Mouse (Mus musculus) small intestine, adult 2 months (tissue): ENCODE results near the gene Megf11. TPM values are rescaled to one million over a fixed set of nuclear protein-coding genes. Genes with fewer than 3 reads are reported as not detected.

Source experiments
- H3K27ac ChIP-seq: fragments of 200-500 bp; 2 replicates; pipeline ENCODE4 v1.5.1; 2012; ENCODE audit warnings: low read depth, low read length, control low read depth, inconsistent platforms; ENCODE audit not compliant: insufficient read depth
- H3K27me3 ChIP-seq: fragments of 200-500 bp; 2 replicates; pipeline ENCODE4 v1.6.1; 2012; ENCODE audit warnings: mild to moderate bottlenecking, moderate library complexity, low read length, inconsistent platforms; ENCODE audit not compliant: control insufficient read depth, insufficient read depth
- H3K36me3 ChIP-seq: fragments of 200-500 bp; 2 replicates; pipeline ENCODE4 v1.6.1; 2012; ENCODE audit warnings: mild to moderate bottlenecking, low read length, control low read depth, inconsistent platforms; ENCODE audit not compliant: control insufficient read depth, insufficient read depth
- H3K4me1 ChIP-seq: fragments of 200-500 bp; 2 replicates; pipeline ENCODE4 v1.6.1; 2012; ENCODE audit warnings: low read length, inconsistent platforms, mixed read lengths; ENCODE audit not compliant: control insufficient read depth, insufficient read depth, insufficient read length
- H3K4me3 ChIP-seq: fragments of 200-500 bp; 2 replicates; pipeline ENCODE4 v1.5.1; 2012; ENCODE audit warnings: low read depth, mild to moderate bottlenecking, control low read depth, inconsistent platforms, low read length, moderate library complexity
- CTCF ChIP-seq: fragments of 200-500 bp; IDR thresholded peaks from 2 replicates; pipeline ENCODE4 v1.5.1; 2012; ENCODE audit warnings: low read depth, mild to moderate bottlenecking, control low read depth, inconsistent platforms, low read length, moderate library complexity, mixed read lengths; ENCODE audit not compliant: insufficient replicate concordance, insufficient read length; ENCODE audit errors: extremely low read depth
- POLR2A ChIP-seq: fragments of 200-500 bp; IDR thresholded peaks from 2 replicates; pipeline ENCODE4 v1.6.1; 2012; ENCODE audit warnings: low read depth, mild to moderate bottlenecking, control low read depth, inconsistent platforms, low read length, moderate library complexity
- WGBS: fragments of 180-500 bp; shearing (Covaris S2); methylation state at CpG from one replicate; pipeline ENCODE4 v1.1.7; 2018; 5-methylcytosine and 5-hydroxymethylcytosine counted together
- polyA plus RNA-seq: library from polyadenylated mRNA; depleted of rRNA; stranded (reverse); fragments of >200 nt; gene quantifications from 2 replicates; pipeline ENCODE4 v1.2.3, GENCODE M21; 2012

The Megf11 gene
- polyA plus RNA-seq, 1 experiment: 0.10 TPM

- no peak for TF ChIP-seq CTCF
- no peak for TF ChIP-seq POLR2A
- Histone ChIP-seq H3K36me3 (no peaks in the 10 kb centered on the region), H3K27me3 (no peaks in the 10 kb centered on the region; the same call in 1 of the 2 replicates), H3K4me3 (no peak overlapping the region), H3K27ac (no peak overlapping the region), H3K4me1 (peaks cover 4% of the 10 kb centered on the region; the same call in 1 of the 2 replicates)
- 82% methylated on average over 1 of the region's 1 CpGs for WGBS
Measured at GRCm38 (mm10) chr9:64651181-64651580, 265.8 kb downstream of the Megf11 start.

- H3K27ac ChIP-seq: peak overlapping the region; percentile 21; the same call in 1 of the 2 replicates
- H3K36me3 ChIP-seq: no peaks in the 10 kb centered on the region
- no peak overlapping the region for H3K4me3 ChIP-seq
- no peaks in the 10 kb centered on the region; the same call in 1 of the 2 replicates for H3K27me3 ChIP-seq
- peaks cover 4% of the 10 kb centered on the region; the same call in 1 of the 2 replicates for H3K4me1 ChIP-seq
- TF ChIP-seq POLR2A: no peak
- no peak for TF ChIP-seq CTCF
- 18% methylated on average over 4 of the region's 4 CpGs for WGBS
Measured at GRCm38 (mm10) chr9:64651689-64652088, 266.3 kb downstream of the Megf11 start.

GRCm38 (mm10) chr9:64652138-64652537 lies 266.7 kb downstream of the Megf11 start:
- 22% methylated on average over 2 of the region's 2 CpGs for WGBS
- no peaks in the 10 kb centered on the region for H3K36me3 ChIP-seq
- H3K27ac ChIP-seq: peak overlapping the region; percentile 21; the same call in 1 of the 2 replicates
- H3K4me1 ChIP-seq: peaks cover 4% of the 10 kb centered on the region; the same call in 1 of the 2 replicates
- H3K27me3 ChIP-seq: no peaks in the 10 kb centered on the region; the same call in 1 of the 2 replicates
- H3K4me3 ChIP-seq: no peak overlapping the region
- TF ChIP-seq CTCF (no peak), POLR2A (no peak)

- 51% methylated on average over 10 of the region's 10 CpGs for WGBS
- Histone ChIP-seq H3K27ac (no peak overlapping the region), H3K36me3 (no peaks in the 10 kb centered on the region), H3K4me1 (peaks cover 4% of the 10 kb centered on the region; the same call in 1 of the 2 replicates), H3K27me3 (no peaks in the 10 kb centered on the region; the same call in 1 of the 2 replicates), H3K4me3 (no peak overlapping the region)
- TF ChIP-seq POLR2A (no peak), CTCF (no peak)
Measured at GRCm38 (mm10) chr9:64652841-64653361, 267.5 kb downstream of the Megf11 start.

GRCm38 (mm10) chr9:64654723-64655122 lies 269.3 kb downstream of the Megf11 start:
- WGBS: 84% methylated on average over 10 of the region's 10 CpGs
- Histone ChIP-seq H3K4me3 (no peak overlapping the region), H3K27me3 (no peaks in the 10 kb centered on the region; the same call in 1 of the 2 replicates), H3K4me1 (peaks cover 4% of the 10 kb centered on the region; the same call in 1 of the 2 replicates), H3K27ac (no peak overlapping the region), H3K36me3 (no peaks in the 10 kb centered on the region)
- TF ChIP-seq CTCF (no peak), POLR2A (no peak)

GRCm38 (mm10) chr9:64656613-64657012 lies 271.2 kb downstream of the Megf11 start:
- TF ChIP-seq CTCF (no peak), POLR2A (no peak)
- peaks cover 4% of the 10 kb centered on the region; the same call in 1 of the 2 replicates for H3K4me1 ChIP-seq
- no peak overlapping the region for H3K4me3 ChIP-seq
- no peak overlapping the region for H3K27ac ChIP-seq
- no peaks in the 10 kb centered on the region for H3K36me3 ChIP-seq
- no peaks in the 10 kb centered on the region for H3K27me3 ChIP-seq
- 82% methylated on average over 5 of the region's 5 CpGs for WGBS

GRCm38 (mm10) chr9:64660222-64660621 lies 274.8 kb downstream of the Megf11 start:
- 42% methylated on average over 7 of the region's 7 CpGs for WGBS
- TF ChIP-seq POLR2A (no peak), CTCF (no peak)
- Histone ChIP-seq H3K36me3 (no peaks in the 10 kb centered on the region), H3K27ac (no peak overlapping the region), H3K4me3 (no peak overlapping the region), H3K4me1 (no peaks in the 10 kb centered on the region), H3K27me3 (no peaks in the 10 kb centered on the region)
